Mouse (Mus musculus) c-Kit-positive CD71-negative TER-119-negative erythroid progenitor cells, embryonic 14.5 days (primary cell): Measurements from ENCODE around the gene Tnni3.
"Not testable (repeated sequence)": the region's sequence is repeated elsewhere in the genome, so short reads cannot be mapped to it uniquely, and the experiment has no call there.

ENCODE experiments used
- DNase-seq: peaks from one replicate; pipeline ENCODE4 v3.0.0-alpha.2; 2013; ENCODE audit warnings: low read depth

Tnni3 gene

DNA sequence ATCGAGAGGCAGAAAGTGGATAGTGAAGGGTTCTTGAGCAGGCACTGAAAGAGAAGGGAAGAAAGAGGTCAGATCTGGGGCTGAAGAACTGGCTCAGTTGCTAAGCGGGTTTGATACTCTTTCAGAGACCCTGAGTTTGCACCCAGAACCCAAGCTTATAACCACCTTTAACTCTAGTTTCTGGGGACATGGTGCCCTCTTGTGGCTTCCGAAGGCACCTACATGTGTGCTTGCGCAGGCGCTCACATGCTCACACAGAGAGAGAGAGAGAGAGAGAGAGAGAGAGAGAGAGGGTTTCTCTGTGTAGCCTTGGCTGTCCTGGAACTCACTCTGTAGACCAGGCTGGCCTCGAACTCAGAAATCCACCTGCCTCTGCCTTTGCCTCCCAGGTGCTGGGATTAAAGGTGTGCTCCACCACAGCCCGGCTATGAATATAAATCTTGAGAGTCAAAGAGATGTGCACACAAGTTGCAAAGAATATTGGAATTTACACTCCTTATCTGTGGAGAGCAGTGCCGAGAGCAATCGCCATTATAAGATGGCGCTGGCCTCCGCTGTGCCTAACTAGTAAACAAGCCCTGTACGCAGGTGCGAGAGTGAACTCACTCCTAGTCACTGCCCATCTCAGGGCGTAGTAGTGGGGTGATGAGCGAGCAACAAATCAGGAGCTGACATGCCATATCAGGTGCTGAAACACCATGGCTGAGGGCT, at the start of gene Tnni3:
Tnni3 (minus strand) TSS at position 18 of the 711 bp plus-strand sequence.
- peak; percentile 68 for DNase-seq

DNA sequence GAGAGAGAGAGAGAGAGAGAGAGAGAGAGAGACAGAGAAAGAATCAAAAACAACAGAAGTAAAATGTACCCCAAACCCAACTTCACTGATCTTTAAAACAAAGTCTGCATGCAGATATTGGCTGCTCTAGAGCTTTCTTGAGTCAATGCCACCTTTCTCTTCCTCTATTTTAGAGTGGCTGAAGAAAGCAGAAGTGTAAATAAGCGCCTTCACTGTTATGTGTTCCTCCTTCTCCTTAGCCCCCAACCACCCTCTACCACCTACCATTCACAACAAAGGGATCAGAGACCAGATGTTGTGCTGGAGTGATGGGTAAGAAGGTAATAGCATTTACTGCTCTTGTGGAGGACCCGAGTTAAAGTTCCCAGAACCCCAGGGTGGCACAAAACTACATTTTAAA, 48.3 kb upstream of the Tnni3 start:
- DNase-seq, result not testable (repeated sequence)

DNA sequence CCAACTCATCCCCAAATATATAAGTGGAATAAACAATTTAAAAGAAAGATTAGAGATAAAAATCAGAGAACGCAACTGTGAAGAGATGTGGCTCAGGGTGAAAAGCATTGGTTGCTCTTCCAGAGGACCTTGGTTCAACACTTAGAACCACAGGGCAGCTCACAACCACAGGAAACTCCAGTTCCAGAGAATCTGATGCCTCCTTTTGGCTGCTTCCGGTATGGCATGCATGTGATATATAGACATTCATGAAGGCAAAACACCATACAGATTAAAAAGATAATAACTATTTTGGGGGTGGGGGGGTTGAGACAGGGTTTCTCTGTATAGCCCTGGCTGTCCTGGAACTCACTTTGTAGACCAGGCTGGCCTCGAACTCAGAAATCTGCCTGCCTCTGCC, 38.6 kb upstream of the Tnni3 start:
- DNase-seq, result no peak

DNA sequence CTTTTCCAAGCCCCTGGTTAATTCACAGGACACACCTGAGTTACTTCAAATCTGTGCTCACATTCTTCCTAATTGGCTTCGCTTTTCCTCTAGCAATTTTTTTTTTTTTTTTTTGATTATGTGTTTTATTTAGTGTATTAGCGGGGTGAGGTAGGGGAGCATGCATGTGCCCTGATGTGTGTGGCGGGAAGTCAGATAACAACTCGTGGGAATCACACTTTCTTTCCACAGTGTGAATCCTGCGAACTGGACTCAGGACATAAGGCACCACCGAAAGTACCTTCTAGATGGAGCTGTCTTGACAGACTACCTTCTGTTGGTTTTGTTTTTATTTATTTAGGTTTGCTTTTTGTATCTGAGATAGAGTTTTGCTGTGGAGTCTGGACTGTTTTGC, 33.1 kb upstream of the Tnni3 start:
- no peak for DNase-seq

DNA sequence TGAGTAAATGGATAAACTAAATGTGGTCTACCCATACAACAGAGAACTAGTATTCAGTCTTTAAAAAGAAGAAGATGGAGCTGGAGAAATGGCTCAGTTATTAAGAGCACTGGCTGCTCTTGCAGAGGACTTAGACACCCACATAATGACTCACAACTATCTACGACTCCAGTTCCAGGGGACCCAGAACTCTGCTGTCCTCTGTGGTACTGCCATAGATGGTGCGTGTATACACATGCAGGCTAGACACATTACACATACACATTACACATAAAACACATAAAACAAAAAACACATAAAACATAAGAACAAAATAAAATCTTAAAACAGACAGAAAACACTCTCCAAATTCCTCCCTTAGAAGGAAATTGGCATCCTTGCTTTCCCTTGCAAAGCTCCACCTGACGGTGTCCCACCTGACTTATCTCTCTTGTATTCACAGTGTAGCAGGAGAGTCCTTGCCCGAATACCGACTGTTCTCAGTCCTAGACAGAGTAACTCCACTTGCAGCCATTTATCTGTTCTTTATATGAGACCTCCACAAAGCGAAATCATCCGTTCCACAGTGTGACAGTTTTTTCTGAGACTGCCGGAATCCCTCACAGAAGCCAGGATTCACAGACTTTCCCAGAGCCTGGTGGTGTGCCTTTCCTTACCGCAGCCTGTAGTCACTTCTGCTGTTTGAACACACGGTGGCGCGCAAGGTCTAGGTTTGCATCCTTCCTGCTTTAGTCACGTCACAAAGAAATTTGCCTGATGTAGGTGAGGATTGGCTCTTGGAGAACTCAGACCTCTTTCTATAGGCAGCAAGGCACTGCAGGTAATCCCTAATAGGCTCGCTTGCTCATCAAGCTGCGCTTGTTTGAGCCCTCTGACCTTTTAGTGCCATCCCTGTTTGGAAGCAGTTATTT, 32.5 kb upstream of the Tnni3 start:
- peak; percentile 74 for DNase-seq

DNA sequence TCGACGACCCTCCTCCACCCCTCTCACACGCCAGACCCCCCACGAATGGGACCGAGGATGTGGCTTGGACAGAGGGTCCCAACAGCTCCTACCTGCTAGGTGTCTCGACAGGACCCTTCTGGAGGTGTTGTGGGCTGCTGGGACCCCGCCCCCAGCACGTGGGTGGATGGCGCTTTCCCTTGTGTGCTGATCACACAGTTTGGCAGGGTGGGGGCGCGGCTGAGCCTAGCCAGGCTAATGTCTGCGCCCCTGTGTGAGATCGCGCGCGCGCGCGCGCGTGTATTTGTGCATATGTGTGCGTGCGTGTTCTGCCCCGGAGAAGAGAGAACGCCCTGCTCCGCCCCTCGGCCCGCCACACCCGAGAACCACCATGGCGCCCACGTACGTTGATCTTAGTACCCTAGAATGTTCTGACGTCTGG, 23.2 kb upstream of the Tnni3 start, which contains the start of gene Syt5:
Syt5 (minus strand) TSS at position 321 of the 421 bp plus-strand sequence.
- DNase-seq, result no peak

DNA sequence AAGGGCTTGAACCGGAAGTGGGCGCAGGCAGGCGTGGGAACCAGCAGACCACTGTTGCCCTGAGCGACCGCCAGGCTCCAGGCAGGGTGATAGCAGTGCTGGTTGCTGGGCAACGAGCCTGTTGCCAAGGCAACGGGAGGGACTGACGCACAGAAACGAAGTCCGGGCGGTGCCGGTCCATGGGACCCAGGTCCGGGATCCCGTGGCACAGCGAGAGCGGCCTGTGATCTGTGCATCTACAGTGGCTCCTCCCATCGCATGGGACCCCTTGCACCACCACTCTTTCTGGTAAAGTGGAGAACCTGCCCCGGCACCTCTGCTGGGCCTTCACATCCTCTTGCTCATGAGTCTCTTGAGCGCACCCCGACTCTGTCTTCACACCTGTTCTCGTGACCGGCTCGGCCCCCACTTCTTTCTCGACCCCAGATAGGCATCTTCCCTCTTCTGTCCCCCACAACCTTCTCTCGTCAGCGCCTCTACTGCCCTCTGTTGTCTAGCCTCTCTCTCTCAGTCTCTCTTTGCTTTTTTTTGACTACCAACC, 22.6 kb upstream of the Tnni3 start:
- DNase-seq, result no peak

DNA sequence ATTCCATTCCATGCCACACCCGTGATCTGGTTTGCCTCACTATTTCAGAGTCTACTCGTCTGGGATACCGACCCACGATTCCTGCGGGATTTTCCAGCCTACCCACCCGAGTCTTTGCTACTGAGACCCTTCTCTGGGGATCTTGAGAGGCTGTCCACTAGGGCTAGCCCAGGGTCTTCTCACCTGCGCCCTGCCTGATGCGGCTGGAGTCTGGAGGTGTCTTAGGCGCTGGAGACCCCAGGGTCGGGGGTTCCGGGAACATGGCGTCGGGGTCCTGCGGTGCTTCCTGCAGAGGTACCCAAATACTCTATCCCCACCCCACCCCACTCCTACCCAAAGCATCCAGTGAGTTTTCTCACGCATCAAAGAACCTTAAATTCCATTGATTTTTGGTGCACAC, 22.0 kb upstream of the Tnni3 start:
- no peak for DNase-seq

DNA sequence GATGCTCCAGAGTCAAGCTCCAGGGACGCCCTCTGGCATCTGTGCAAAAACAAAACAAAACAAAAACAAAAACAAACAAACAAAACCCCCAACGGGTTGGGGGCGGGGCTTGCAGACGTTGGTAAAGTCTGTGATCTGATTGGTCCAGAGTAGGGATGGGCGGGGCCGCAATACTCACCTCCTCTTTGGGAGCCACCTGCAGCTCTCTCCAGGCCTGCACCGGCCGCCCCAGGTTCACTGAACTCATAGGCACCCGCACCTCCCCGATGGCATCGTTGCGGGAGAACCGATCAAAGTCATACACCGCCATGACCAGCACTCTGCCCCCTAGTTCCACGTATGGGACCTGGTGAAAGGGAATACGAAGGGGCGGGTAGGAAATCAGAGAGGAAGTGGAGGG, 18.0 kb upstream of the Tnni3 start:
- DNase-seq, result no peak

DNA sequence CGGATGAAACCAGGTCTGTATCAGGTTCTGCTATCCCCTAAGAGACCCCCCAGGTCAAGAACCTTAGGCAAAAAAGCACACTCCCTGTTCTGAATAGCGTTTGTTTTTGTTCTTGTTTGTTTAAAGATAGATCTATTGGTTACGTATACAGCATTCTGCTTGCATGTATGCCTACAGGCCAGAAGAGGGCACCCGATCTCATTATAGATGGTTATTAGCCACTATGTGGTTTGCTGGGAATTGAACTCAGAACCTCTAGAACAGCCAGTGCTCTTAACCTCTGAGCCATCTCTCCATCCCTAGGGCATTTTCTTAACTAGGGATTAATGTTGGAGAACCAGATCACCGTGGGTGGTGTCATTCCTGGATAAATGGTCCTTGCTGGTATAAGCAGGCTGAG, 17.3 kb upstream of the Tnni3 start:
- no peak for DNase-seq

DNA sequence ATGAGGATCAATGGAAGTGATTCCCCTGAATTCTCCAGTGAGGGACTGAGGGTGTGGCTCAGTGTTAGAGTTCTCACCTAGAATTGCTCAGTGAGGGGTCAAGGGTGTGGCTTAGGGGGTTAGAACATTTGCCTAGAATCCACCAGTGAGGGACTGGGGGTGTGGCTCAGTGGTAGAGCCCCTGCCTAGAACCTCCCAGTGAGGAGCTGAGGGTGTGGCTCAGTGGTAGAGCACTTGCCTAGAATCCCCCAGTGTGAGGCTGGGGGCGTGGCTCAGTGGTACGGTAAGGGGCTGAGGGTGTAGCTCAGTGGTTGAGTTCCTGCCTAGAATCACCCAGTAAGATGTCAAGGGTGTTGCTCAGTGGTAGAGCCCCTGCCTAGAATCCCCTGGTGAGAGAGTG, 15.0 kb upstream of the Tnni3 start:
- no peak for DNase-seq

DNA sequence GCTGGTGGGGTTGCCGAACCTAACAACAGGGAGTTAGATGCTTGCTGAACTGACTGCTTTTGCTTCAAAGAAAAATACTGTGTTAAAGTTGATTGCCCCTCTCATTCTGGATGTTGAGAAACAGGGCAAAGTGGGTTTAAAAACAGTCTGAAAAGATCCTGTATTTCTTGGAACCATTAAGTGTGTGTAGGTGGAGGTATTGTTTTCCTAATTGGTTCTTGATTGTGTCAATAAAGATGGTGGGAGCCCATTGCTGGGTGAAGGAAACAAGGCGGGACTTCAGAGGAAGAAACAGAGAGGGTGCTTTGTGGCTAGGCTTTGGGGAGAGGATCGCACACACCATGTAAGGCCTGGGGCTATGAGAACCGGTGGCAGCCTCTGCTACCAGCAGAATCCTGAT, 13.2 kb upstream of the Tnni3 start:
- DNase-seq, result no peak

DNA sequence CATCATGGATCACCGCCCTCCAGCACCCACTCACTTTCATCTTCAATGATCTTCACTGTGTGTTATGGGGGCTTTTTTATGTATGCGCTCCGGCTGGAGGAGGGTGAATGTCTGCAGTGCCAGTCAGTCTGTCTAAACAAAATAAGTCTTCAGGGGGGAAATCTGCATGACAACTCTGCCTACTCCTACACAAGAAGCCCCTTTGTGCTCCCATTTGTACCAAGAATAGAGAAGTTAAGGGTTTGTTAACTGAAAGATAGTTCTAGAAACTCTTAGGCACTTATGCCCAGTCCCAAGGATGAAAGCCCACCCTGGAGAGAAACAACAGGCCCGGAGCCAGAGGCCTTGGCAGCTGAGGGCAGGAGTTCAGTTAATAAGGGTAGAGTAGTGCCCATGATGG, 12.3 kb upstream of the Tnni3 start:
- DNase-seq, result no peak

DNA sequence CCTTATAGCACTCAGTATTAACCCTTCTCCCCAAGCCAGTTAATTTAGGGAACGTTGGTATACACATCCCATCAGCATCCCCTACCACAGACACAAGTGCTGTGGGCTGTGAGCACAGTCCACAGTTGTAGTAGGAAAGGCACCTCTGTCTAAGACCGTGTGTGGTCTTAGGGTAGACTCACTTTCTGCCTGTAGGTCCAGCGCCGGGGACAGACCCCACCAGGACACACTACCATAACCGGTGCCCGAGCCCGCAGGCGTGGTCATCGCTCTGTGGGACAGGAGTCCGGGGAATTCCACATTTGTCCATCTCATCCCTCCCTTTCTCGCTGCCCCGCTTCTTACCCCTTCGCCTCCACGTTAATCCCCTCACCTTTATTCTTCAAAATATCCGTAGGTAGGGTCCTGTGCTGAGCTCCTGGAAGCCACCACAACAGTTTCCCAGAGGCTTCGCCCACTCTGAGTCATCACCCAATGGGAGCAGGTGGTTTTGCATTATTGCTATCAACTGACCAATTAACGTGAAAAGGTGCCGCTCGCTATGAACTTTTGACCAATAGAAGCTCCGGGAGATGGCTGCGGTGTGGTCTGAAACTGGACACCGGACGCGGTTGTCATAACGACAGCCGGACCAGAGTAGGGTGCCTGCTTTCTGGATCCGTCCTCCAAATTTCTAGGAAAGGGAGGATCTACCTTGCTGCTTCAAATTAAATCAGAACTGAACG, 8.1 kb upstream of the Tnni3 start, which contains the start of gene Dnaaf3:
Dnaaf3 (minus strand) TSS at position 449 of the 725 bp plus-strand sequence.
- DNase-seq, result no peak

DNA sequence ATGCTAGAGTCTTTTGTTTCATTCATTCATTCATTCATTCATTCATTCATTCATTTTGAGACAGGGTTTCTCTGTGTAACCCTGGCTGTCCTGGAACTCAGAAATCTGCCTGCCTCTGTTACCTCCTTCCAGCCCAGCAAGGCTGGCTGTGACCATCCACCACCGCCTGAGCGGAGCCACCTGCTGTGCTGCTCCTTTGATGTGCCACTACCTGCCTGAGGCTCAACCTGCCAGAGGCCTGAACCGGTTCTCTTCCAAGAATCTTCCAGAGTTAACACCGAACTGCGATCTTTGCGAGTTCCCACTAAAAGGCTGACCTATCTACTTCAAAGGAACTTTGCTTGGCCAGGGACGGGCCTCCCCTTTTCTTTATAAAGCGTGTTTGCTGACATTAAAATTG, 6.1 kb upstream of the Tnni3 start:
- not testable (repeated sequence) for DNase-seq

DNA sequence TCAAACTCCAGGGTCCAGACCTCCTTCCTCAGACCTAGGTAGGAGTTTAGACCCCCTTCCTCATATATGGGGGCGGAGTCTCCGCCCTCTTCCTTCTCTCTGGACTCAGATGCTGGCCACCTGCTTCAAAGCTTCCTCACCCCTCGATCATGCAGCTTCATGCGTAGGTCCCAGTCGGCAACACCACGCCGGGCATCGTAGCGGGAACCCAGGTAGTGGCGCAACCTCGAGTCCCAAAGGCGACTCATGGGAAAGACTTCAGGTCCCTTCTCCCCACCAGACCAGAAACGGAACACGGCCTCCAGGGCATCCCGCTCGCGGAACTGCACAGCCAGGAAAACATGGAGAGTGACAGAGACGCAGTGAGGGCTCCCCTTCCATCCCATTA, 3.3 kb upstream of the Tnni3 start:
- DNase-seq, result no peak

DNA sequence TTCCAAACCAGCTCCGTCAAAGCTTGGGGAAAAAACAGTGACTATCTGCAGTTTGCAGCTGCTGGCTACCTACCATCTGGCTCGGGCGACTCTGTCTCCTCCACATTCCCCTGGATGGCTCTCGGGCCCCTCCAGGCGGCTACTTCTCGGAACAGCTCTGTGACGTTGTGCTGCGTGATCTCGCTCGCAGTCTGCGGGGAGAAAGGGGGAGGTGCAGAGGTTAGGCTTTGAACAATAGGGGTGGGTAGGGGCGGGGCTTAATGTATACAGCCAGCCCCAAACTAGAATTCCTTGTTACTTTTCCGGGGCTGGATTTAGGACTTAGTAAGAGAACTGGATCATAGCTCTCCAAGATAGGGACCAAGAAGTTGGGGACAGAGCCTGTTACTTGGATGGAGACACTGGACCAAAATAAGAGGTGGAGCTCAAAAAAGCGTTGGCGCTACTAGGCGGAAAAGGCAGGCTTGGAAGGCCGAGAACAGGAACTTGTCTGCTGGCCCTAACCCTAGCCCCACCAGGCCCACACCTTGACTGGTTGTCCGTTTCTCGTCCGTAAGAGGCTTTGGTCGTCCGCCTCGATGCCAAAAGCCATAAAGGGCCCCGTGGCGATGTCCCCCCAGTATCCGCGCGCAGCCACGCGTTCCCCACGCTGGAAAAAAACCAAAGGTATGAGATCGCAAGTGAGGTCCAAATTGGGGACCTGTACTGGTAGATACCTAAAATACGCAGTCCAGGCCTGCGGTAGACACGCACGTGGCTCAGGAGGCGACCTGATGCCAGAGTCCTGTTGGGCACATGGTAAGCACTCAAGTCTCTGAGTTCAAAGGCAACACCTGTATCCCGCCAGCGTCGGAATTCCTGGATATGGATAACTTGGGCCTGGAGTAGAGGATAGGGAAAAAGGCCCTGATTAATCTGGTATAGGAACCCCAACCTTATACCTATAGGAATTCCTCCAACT, 2.6 kb upstream of the Tnni3 start:
- peak; percentile 84 for DNase-seq

DNA sequence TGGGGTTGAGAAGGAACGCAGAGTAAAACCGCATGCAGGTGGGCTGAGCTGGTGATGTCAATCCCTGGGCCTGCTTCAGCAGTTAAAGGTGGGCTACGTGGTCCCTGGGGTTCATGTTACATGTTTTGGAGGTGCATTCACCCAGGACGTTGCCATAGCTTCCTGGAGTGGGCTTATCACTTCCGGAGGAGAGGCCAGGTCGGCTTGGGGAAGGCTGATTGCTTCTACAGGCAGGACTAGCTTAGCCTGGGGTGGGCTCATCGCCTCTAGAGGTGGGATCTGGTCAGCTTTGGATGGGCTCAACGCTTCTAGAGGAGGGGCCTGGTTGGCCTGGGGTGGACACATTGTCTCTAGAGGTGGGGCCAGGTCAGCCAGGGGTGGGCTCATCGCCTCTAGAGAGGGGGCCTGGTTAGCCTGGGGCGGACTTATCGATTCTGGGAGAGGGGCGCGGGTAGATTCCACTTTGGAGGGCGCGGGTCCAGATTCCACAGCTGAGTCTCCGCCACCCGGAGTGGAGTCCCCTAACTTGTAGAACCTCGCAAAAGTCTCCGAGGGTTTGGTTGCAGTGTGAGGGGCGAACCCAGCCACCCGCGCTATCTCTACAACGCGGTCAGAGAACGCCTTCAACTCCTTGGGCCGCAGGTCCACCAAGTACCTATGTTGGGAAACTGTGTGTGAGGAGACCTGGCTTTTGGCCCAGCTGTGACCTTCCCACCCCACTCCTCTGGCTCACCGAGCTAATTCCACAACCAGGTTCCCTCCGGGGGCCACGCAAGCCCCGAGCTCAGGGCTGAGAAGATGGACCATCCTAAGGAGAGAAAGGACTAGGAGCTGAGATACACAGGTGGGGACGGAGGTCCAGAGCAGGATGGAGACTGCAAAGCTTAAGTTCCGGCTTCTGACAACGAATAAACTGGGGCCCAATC, 561 bp downstream of the Tnni3 start:
- DNase-seq, result no peak

DNA sequence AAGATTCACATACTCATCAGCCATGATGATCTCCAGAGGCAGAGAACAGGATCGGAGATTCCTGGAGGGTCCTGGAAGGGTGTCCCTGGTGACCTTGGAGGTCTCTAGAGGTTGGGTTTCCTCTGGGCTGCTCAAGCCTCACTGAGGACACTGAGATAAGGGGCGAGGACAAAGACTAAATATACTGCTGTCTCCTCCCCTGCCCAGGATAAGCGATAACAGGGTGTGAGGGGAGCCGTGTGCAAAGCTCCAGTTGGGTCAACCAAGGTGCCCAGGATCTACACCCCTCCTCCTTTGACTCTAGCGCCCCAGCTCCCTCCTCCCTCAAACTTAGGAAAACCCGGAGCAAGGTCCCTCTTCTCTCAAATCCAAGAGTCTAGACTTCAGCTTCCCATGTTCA, 1.7 kb downstream of the Tnni3 start:
- DNase-seq, result no peak
